Mouse (Mus musculus): Measurements from ENCODE around the gene Hemk1.
"Not testable (repeated sequence)": the region's sequence is repeated elsewhere in the genome, so short reads cannot be mapped to it uniquely, and the experiment has no call there.

The Hemk1 gene

GRCm38 (mm10) chr9:107307099-107307872 is 30.9 kb downstream of the Hemk1 start:
- DNase-seq = no peak

- not testable (repeated sequence) for DNase-seq
Observed at GRCm38 (mm10) chr9:107306673-107307072, 31.5 kb downstream of the Hemk1 start.

GRCm38 (mm10) chr9:107305601-107306542 is 32.3 kb downstream of the Hemk1 start:
- DNase-seq = peak; percentile 51

GRCm38 (mm10) chr9:107305012-107305411 is 33.1 kb downstream of the Hemk1 start:
- no peak for DNase-seq

GRCm38 (mm10) chr9:107304383-107304782 is 33.8 kb downstream of the Hemk1 start:
- no peak for DNase-seq

- DNase-seq = no peak
Observed at GRCm38 (mm10) chr9:107303900-107304299, 34.2 kb downstream of the Hemk1 start.

GRCm38 (mm10) chr9:107303121-107303820 is 34.9 kb downstream of the Hemk1 start:
- DNase-seq = no peak

GRCm38 (mm10) chr9:107302592-107302991 is 35.6 kb downstream of the Hemk1 start:
- no peak for DNase-seq

GRCm38 (mm10) chr9:107301554-107302331 is 36.4 kb downstream of the Hemk1 start:
- peak; percentile 71 for DNase-seq

GRCm38 (mm10) chr9:107300224-107300973 is 37.8 kb downstream of the Hemk1 start:
- no peak for DNase-seq

GRCm38 (mm10) chr9:107299783-107300182 is 38.4 kb downstream of the Hemk1 start:
- DNase-seq = no peak

GRCm38 (mm10) chr9:107298876-107299275 is 39.3 kb downstream of the Hemk1 start:
- DNase-seq = no peak

- peak; percentile 68 for DNase-seq
Observed at GRCm38 (mm10) chr9:107298059-107298780, 39.9 kb downstream of the Hemk1 start.

- no peak for DNase-seq
Observed at GRCm38 (mm10) chr9:107297658-107298057, 40.5 kb downstream of the Hemk1 start.

GRCm38 (mm10) chr9:107297059-107297458 is 41.1 kb downstream of the Hemk1 start:
- DNase-seq = peak; percentile 58

- peak; percentile 97 for DNase-seq
Observed at GRCm38 (mm10) chr9:107296501-107296965, 41.6 kb downstream of the Hemk1 start.

GRCm38 (mm10) chr9:107296041-107296440 is 42.1 kb downstream of the Hemk1 start:
- no peak for DNase-seq

GRCm38 (mm10) chr9:107296016-107296040 is 42.3 kb downstream of the Hemk1 start, which contains the start of gene Cish:
Cish (plus strand) TSS chr9:107296026.
- DNase-seq = no peak

GRCm38 (mm10) chr9:107295616-107296015 is 42.5 kb downstream of the Hemk1 start:
- peak; percentile 60 for DNase-seq

GRCm38 (mm10) chr9:107294249-107294648 is 43.9 kb downstream of the Hemk1 start:
- peak; percentile 93 for DNase-seq

- peak; percentile 91 for DNase-seq
Observed at GRCm38 (mm10) chr9:107290897-107291296, 47.3 kb downstream of the Hemk1 start.
